Mouse (Mus musculus): ENCODE results near the gene Trnau1ap.
"Not testable (repeated sequence)": the region's sequence is repeated elsewhere in the genome, so short reads cannot be mapped to it uniquely, and the experiment has no call there.

Trnau1ap gene

GRCm38 (mm10) chr4:132344403-132345134, 15.2 kb upstream of the Trnau1ap start:
- no peak for DNase-seq

GRCm38 (mm10) chr4:132341451-132341850, 12.1 kb upstream of the Trnau1ap start:
- DNase-seq: no peak

- peak; percentile 48 for DNase-seq
Observed at GRCm38 (mm10) chr4:132338943-132339342, 9.6 kb upstream of the Trnau1ap start.

- DNase-seq: no peak
Observed at GRCm38 (mm10) chr4:132332880-132333279, 3.5 kb upstream of the Trnau1ap start.

- no peak for DNase-seq
Observed at GRCm38 (mm10) chr4:132331960-132332359, 2.6 kb upstream of the Trnau1ap start.

- DNase-seq: no peak
Observed at GRCm38 (mm10) chr4:132329835-132330354, 557 bp upstream of the Trnau1ap start.

- no peak for DNase-seq
Observed at GRCm38 (mm10) chr4:132328391-132328982, 851 bp downstream of the Trnau1ap start.

- DNase-seq: no peak
Observed at GRCm38 (mm10) chr4:132326481-132326880, 2.9 kb downstream of the Trnau1ap start.

- no peak for DNase-seq
Observed at GRCm38 (mm10) chr4:132315711-132316110, 13.6 kb downstream of the Trnau1ap start.

- no peak for DNase-seq
Observed at GRCm38 (mm10) chr4:132312627-132313026, 16.7 kb downstream of the Trnau1ap start.

GRCm38 (mm10) chr4:132311801-132312200, 17.5 kb downstream of the Trnau1ap start:
- no peak for DNase-seq

GRCm38 (mm10) chr4:132311209-132311608, 18.1 kb downstream of the Trnau1ap start:
- no peak for DNase-seq

- DNase-seq: no peak
Observed at GRCm38 (mm10) chr4:132309849-132310472, 19.4 kb downstream of the Trnau1ap start.

GRCm38 (mm10) chr4:132309140-132309848, 20.0 kb downstream of the Trnau1ap start:
- no peak for DNase-seq

GRCm38 (mm10) chr4:132308437-132309139, 20.8 kb downstream of the Trnau1ap start:
- peak; percentile 84 for DNase-seq

GRCm38 (mm10) chr4:132306004-132306403, 23.3 kb downstream of the Trnau1ap start:
- no peak for DNase-seq

GRCm38 (mm10) chr4:132305276-132305675, 24.1 kb downstream of the Trnau1ap start:
- no peak for DNase-seq

GRCm38 (mm10) chr4:132303484-132303883, 25.9 kb downstream of the Trnau1ap start:
- not testable (repeated sequence) for DNase-seq

GRCm38 (mm10) chr4:132302939-132303479, 26.3 kb downstream of the Trnau1ap start, which contains the start of gene Rab42:
Gene Rab42, minus strand, starts transcription at chr4:132303385.
- DNase-seq: peak; percentile 59

- no peak for DNase-seq
Observed at GRCm38 (mm10) chr4:132301965-132302938, 27.1 kb downstream of the Trnau1ap start.

GRCm38 (mm10) chr4:132301486-132301885, 27.9 kb downstream of the Trnau1ap start:
- DNase-seq: no peak

All from right cerebral cortex, postnatal 4 days (tissue).